Mouse (Mus musculus): ENCODE results near the gene Hmcn2. TPM values are rescaled to one million over a fixed set of nuclear protein-coding genes. Genes with fewer than 3 reads are reported as not detected.
A peak's percentile ranks its signal among the peaks of the same experiment; 100 is the strongest.

Gene Hmcn2
- polyA plus RNA-seq, 1 experiment = 4.1 TPM

DNA sequence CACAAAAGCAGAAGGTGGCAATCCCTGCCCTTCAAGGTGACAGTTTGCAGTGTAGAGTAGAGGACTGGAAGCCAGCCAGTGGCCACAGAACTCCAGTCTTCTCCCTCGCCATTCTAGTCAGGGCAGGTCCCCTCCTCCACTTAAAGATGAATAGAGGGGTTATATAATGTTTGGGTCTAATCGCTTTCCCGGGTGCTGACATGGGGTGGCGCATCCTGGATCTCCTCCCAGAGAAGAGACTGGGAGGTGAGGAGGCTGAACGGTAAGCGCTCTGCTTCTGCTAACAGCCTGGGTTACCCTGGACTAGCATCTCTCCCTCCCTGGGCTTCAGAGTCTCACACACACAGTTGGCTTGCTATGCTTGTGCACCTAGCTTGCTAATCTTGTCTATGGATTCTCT, 36.4 kb upstream of the Hmcn2 start:
- no peak overlapping the region for H3K27ac ChIP-seq (ENCODE audit: control insufficient read depth, insufficient read depth, low read depth, low read length)
- H3K4me1 ChIP-seq (ENCODE audit: control insufficient read depth, insufficient read depth, low read length) = no peaks in the 10 kb centered on the region; the same call in 1 of the 2 replicates
- no peak overlapping the region for H3K4me3 ChIP-seq (ENCODE audit: control insufficient read depth, low read depth, low read length)
- TF ChIP-seq POLR2A (IDR thresholded peaks at IDR 0.05; ENCODE audit: control insufficient read depth, low read depth, low read length) (no peak), CTCF (IDR thresholded peaks at IDR 0.05; ENCODE audit: control insufficient read depth, insufficient read depth, insufficient replicate concordance, low read depth, low read length) (no peak)
- H3K36me3 ChIP-seq (ENCODE audit: control insufficient read depth, insufficient read depth, low read length) = no peaks in the 10 kb centered on the region
- no peaks in the 10 kb centered on the region for H3K27me3 ChIP-seq (ENCODE audit: control insufficient read depth, insufficient read depth, low read length)

DNA sequence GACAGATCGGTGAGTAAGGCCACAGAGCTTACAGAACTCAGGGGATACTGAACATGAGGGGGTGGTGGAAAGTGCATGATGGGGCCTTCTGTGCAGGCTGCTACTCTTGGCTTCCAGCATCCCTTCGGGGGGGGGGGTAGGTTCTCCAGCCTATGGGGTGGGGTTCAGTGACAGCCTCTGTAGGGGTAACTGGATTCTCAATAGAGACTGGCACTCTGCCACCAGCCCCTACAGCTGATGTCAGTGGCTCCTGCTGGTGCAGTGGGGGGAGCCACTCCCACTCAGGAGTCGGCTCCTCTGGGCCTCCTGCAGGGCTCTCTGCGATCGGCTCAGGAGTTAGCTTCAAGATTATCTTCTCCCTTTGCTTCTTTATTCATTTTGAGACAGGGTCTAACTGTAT, 35.7 kb upstream of the Hmcn2 start:
- Histone ChIP-seq H3K4me1 (ENCODE audit: control insufficient read depth, insufficient read depth, low read length) (no peaks in the 10 kb centered on the region; the same call in 1 of the 2 replicates), H3K4me3 (ENCODE audit: control insufficient read depth, low read depth, low read length) (no peak overlapping the region), H3K27me3 (ENCODE audit: control insufficient read depth, insufficient read depth, low read length) (no peaks in the 10 kb centered on the region), H3K27ac (ENCODE audit: control insufficient read depth, insufficient read depth, low read depth, low read length) (no peak overlapping the region), H3K36me3 (ENCODE audit: control insufficient read depth, insufficient read depth, low read length) (no peaks in the 10 kb centered on the region)
- TF ChIP-seq POLR2A (IDR thresholded peaks at IDR 0.05; ENCODE audit: control insufficient read depth, low read depth, low read length) (no peak), CTCF (IDR thresholded peaks at IDR 0.05; ENCODE audit: control insufficient read depth, insufficient read depth, insufficient replicate concordance, low read depth, low read length) (no peak)

DNA sequence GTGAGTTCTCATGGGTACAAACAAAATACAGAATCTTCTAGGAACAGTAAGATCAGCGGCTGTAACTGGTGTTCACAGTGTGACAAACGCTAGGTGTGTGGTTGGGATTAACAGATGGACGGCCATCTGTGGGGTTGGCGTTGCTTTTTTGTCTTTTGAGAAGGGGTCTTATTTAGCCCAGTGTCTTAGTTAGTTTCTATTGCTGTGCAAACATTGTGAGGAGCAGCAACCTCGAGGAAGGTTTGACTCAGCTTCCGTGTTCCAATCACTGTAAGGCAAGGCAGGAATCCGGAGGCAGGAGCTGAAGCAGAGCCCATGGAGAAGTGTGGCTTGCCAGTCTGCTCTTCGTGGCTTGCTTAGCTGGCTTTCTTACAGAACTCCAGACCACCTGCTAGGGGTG, 33.1 kb upstream of the Hmcn2 start:
- H3K27me3 ChIP-seq (ENCODE audit: control insufficient read depth, insufficient read depth, low read length) = no peaks in the 10 kb centered on the region
- no peak overlapping the region for H3K4me3 ChIP-seq (ENCODE audit: control insufficient read depth, low read depth, low read length)
- no peaks in the 10 kb centered on the region for H3K36me3 ChIP-seq (ENCODE audit: control insufficient read depth, insufficient read depth, low read length)
- no peak for TF ChIP-seq CTCF (IDR thresholded peaks at IDR 0.05; ENCODE audit: control insufficient read depth, insufficient read depth, insufficient replicate concordance, low read depth, low read length)
- no peak for TF ChIP-seq POLR2A (IDR thresholded peaks at IDR 0.05; ENCODE audit: control insufficient read depth, low read depth, low read length)
- no peak overlapping the region for H3K27ac ChIP-seq (ENCODE audit: control insufficient read depth, insufficient read depth, low read depth, low read length)
- no peaks in the 10 kb centered on the region; the same call in 1 of the 2 replicates for H3K4me1 ChIP-seq (ENCODE audit: control insufficient read depth, insufficient read depth, low read length)

DNA sequence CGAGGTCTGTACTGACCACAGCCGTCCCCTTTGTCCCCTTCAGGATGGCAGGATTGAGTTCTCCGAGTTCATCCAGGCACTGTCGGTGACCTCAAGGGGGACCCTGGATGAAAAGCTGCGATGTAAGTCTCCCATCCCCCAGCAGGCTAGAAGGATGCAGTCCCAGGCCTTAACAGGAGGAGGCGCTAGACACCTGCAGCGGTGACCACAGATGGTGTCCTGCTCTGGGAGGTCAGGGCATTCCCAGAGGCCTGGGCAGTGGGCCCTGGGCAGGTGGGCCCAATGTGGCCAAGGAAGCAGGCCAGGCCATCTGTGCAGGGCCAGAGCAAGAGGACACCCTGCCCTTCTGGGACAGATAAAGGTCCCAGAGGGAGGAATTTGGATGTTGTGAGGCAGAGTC, 31.9 kb upstream of the Hmcn2 start:
- no peaks in the 10 kb centered on the region; the same call in 1 of the 2 replicates for H3K4me1 ChIP-seq (ENCODE audit: control insufficient read depth, insufficient read depth, low read length)
- H3K27ac ChIP-seq (ENCODE audit: control insufficient read depth, insufficient read depth, low read depth, low read length) = no peak overlapping the region
- no peaks in the 10 kb centered on the region for H3K27me3 ChIP-seq (ENCODE audit: control insufficient read depth, insufficient read depth, low read length)
- TF ChIP-seq POLR2A (IDR thresholded peaks at IDR 0.05; ENCODE audit: control insufficient read depth, low read depth, low read length) (no peak), CTCF (IDR thresholded peaks at IDR 0.05; ENCODE audit: control insufficient read depth, insufficient read depth, insufficient replicate concordance, low read depth, low read length) (peak; percentile 64; the same call in 1 of the 2 replicates)
- H3K36me3 ChIP-seq (ENCODE audit: control insufficient read depth, insufficient read depth, low read length) = no peaks in the 10 kb centered on the region
- no peak overlapping the region for H3K4me3 ChIP-seq (ENCODE audit: control insufficient read depth, low read depth, low read length)

- Histone ChIP-seq H3K27ac (ENCODE audit: control insufficient read depth, insufficient read depth, low read depth, low read length) (no peak overlapping the region), H3K27me3 (ENCODE audit: control insufficient read depth, insufficient read depth, low read length) (no peaks in the 10 kb centered on the region), H3K4me3 (ENCODE audit: control insufficient read depth, low read depth, low read length) (no peak overlapping the region), H3K4me1 (ENCODE audit: control insufficient read depth, insufficient read depth, low read length) (no peaks in the 10 kb centered on the region; the same call in 1 of the 2 replicates), H3K36me3 (ENCODE audit: control insufficient read depth, insufficient read depth, low read length) (no peaks in the 10 kb centered on the region)
- no peak for TF ChIP-seq CTCF (IDR thresholded peaks at IDR 0.05; ENCODE audit: control insufficient read depth, insufficient read depth, insufficient replicate concordance, low read depth, low read length)
- TF ChIP-seq POLR2A (IDR thresholded peaks at IDR 0.05; ENCODE audit: control insufficient read depth, low read depth, low read length) = no peak
These were observed 31.3 kb upstream of the Hmcn2 start for GRCm38 (mm10) chr2:31282880-31283279.

DNA sequence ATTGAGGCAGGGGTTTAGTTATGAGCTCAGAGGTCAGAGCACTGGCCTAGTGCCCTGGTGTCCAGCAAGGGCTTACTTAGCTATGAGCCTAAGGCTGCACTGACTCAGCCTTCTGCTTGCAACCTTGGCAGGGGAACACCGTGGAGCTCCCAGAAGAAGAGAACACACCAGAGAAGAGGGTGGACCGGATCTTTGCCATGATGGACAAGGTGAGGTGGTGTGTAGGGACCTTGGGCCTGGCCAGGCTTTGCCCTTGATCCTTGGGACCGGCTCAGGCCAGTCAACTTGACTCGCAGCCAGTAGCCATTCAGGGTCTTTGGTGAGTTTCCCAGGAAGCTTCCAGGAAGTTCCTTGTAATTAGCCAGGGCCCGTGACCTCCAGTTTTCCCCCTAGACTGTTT, 29.7 kb upstream of the Hmcn2 start:
- TF ChIP-seq CTCF (IDR thresholded peaks at IDR 0.05; ENCODE audit: control insufficient read depth, insufficient read depth, insufficient replicate concordance, low read depth, low read length) = no peak
- no peak for TF ChIP-seq POLR2A (IDR thresholded peaks at IDR 0.05; ENCODE audit: control insufficient read depth, low read depth, low read length)

GRCm38 (mm10) chr2:31291421-31291820, 22.8 kb upstream of the Hmcn2 start:
- Histone ChIP-seq H3K36me3 (ENCODE audit: control insufficient read depth, insufficient read depth, low read length) (no peaks in the 10 kb centered on the region), H3K27me3 (ENCODE audit: control insufficient read depth, insufficient read depth, low read length) (no peaks in the 10 kb centered on the region), H3K4me1 (ENCODE audit: control insufficient read depth, insufficient read depth, low read length) (no peaks in the 10 kb centered on the region), H3K27ac (ENCODE audit: control insufficient read depth, insufficient read depth, low read depth, low read length) (no peak overlapping the region), H3K4me3 (ENCODE audit: control insufficient read depth, low read depth, low read length) (no peak overlapping the region)
- TF ChIP-seq POLR2A (IDR thresholded peaks at IDR 0.05; ENCODE audit: control insufficient read depth, low read depth, low read length) = no peak
- peak; percentile 97 for TF ChIP-seq CTCF (IDR thresholded peaks at IDR 0.05; ENCODE audit: control insufficient read depth, insufficient read depth, insufficient replicate concordance, low read depth, low read length)

More for the DNA sequence above, 29.7 kb upstream of the Hmcn2 start:
- Histone ChIP-seq H3K27ac (ENCODE audit: control insufficient read depth, insufficient read depth, low read depth, low read length) (no peak overlapping the region), H3K36me3 (ENCODE audit: control insufficient read depth, insufficient read depth, low read length) (no peaks in the 10 kb centered on the region), H3K27me3 (ENCODE audit: control insufficient read depth, insufficient read depth, low read length) (no peaks in the 10 kb centered on the region), H3K4me1 (ENCODE audit: control insufficient read depth, insufficient read depth, low read length) (no peaks in the 10 kb centered on the region), H3K4me3 (ENCODE audit: control insufficient read depth, low read depth, low read length) (no peak overlapping the region)

DNA sequence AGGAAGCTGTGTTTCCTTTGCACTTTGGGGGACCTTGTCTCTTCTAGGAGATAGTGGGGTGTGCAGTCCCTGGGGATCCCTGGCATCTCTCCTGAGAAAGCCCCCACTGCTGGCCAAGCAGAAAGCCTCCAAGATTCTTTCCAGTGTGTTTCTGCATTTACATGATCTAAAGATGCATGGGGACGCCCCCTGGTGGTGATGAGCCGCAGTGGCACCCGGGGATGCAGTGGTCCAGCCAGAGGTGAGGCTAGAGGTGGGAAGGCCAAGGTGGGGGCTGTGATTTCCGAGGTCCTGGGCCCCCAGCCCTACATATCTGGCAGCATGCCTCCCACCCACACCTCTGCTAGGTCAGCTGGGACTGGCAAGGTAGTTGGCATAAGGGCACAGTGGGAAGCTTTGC, 19.2 kb upstream of the Hmcn2 start:
- Histone ChIP-seq H3K4me1 (ENCODE audit: control insufficient read depth, insufficient read depth, low read length) (peaks cover 4% of the 10 kb centered on the region), H3K27me3 (ENCODE audit: control insufficient read depth, insufficient read depth, low read length) (no peaks in the 10 kb centered on the region), H3K27ac (ENCODE audit: control insufficient read depth, insufficient read depth, low read depth, low read length) (no peak overlapping the region), H3K36me3 (ENCODE audit: control insufficient read depth, insufficient read depth, low read length) (no peaks in the 10 kb centered on the region), H3K4me3 (ENCODE audit: control insufficient read depth, low read depth, low read length) (no peak overlapping the region)
- TF ChIP-seq POLR2A (IDR thresholded peaks at IDR 0.05; ENCODE audit: control insufficient read depth, low read depth, low read length) (no peak), CTCF (IDR thresholded peaks at IDR 0.05; ENCODE audit: control insufficient read depth, insufficient read depth, insufficient replicate concordance, low read depth, low read length) (peak; percentile 94)

Data from testis, adult 2 months (tissue).